Mouse (Mus musculus): ENCODE measurements at regions not wholly inside any gene's neighbourhood (a gene's known extent, or its start where the extent isn't known, plus 50 kb on each side); places are given as distances from the start of the nearest gene placed in this dataset.
"Not testable (repeated sequence)": the region's sequence is repeated elsewhere in the genome, so short reads cannot be mapped to it uniquely, and the experiment has no call there.

- H3K27me3 ChIP-seq (ENCODE audit: control insufficient read depth, insufficient read depth, low read length) = no peaks in the 10 kb centered on the region
- no peak overlapping the region for H3K4me3 ChIP-seq (ENCODE audit: low read depth, low read length)
- TF ChIP-seq CTCF (IDR thresholded peaks at IDR 0.05; ENCODE audit: extremely low read depth, insufficient read length, insufficient replicate concordance, low read depth, low read length) = no peak
- TF ChIP-seq POLR2A (IDR thresholded peaks at IDR 0.05; ENCODE audit: low read depth, low read length) = no peak
- 92% methylated on average over 2 of the region's 2 CpGs for WGBS
- no peaks in the 10 kb centered on the region for H3K4me1 ChIP-seq (ENCODE audit: control insufficient read depth, insufficient read depth, insufficient read length, low read length)
- no peaks in the 10 kb centered on the region for H3K36me3 ChIP-seq (ENCODE audit: control insufficient read depth, insufficient read depth, low read length)
- H3K27ac ChIP-seq (ENCODE audit: insufficient read depth, low read depth, low read length) = no peak overlapping the region
These were observed 361.0 kb downstream of the Trib2 start for GRCm38 (mm10) chr12:15455744-15456143.

- Histone ChIP-seq H3K27me3 (ENCODE audit: control insufficient read depth, insufficient read depth, low read length) (no peaks in the 10 kb centered on the region), H3K4me1 (ENCODE audit: control insufficient read depth, insufficient read depth, insufficient read length, low read length) (no peaks in the 10 kb centered on the region), H3K27ac (ENCODE audit: insufficient read depth, low read depth, low read length) (no peak overlapping the region), H3K4me3 (ENCODE audit: low read depth, low read length) (no peak overlapping the region), H3K36me3 (ENCODE audit: control insufficient read depth, insufficient read depth, low read length) (no peaks in the 10 kb centered on the region)
- TF ChIP-seq POLR2A (IDR thresholded peaks at IDR 0.05; ENCODE audit: low read depth, low read length) = no peak
- no peak for TF ChIP-seq CTCF (IDR thresholded peaks at IDR 0.05; ENCODE audit: extremely low read depth, insufficient read length, insufficient replicate concordance, low read depth, low read length)
- WGBS = 73% methylated on average over 4 of the region's 4 CpGs
These were observed 367.2 kb downstream of the Trib2 start for GRCm38 (mm10) chr12:15449484-15449883.

DNA sequence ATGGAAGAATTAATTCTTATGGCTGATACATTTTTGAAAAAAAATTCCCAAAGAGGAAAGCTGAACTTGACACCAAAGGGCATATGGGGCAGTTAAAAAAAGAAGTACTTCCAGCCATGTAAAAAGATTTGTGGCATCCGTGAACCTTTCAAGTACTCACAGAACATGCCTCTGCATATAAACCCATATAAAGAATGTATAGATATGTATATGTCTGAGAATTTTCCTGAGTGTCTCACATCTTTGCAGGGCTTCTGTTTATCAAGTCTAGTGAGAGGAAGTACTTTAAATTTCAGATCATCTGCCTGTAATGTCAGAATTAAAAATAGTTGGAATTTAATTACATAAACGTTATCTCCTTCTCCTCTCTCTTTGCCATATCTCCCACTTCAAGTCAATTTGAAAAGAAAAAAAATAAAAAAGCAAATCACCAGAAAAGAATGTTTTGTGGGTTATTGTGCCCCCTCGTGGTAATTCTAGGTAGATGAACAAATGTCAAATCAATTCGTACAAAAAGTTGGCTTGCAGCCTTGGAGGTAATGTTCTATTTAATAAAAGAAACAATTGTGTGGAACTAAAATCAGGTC is 400.4 kb downstream of the Trib2 start:
- Histone ChIP-seq H3K4me1 (ENCODE audit: control insufficient read depth, insufficient read depth, insufficient read length, low read length) (no peaks in the 10 kb centered on the region), H3K36me3 (ENCODE audit: control insufficient read depth, insufficient read depth, low read length) (no peaks in the 10 kb centered on the region), H3K27me3 (ENCODE audit: control insufficient read depth, insufficient read depth, low read length) (no peaks in the 10 kb centered on the region), H3K27ac (ENCODE audit: insufficient read depth, low read depth, low read length) (no peak overlapping the region), H3K4me3 (ENCODE audit: low read depth, low read length) (no peak overlapping the region)
- 13% methylated on average over 4 of the region's 4 CpGs for WGBS
- TF ChIP-seq CTCF (IDR thresholded peaks at IDR 0.05; ENCODE audit: extremely low read depth, insufficient read length, insufficient replicate concordance, low read depth, low read length) (no peak), POLR2A (IDR thresholded peaks at IDR 0.05; ENCODE audit: low read depth, low read length) (no peak)

DNA sequence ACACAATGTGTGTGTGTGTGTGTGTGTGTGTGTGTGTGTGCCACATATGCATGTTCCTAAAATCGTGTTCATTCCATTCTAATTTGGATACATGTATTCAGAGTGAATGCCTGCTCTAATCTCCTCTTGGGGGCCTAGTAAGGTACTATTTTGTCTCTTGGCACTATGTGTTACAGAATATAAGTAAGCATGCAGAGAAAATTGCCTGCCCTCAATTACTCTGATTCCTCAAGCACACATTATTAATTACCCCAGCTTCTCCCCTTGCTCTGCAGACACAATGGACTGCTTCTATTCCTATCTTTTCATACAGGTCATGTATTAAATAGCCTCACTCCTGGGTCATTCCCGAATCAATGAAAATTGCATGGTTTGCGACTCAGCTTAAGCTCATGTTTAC is 406.3 kb downstream of the Trib2 start:
- no peak for TF ChIP-seq POLR2A (IDR thresholded peaks at IDR 0.05; ENCODE audit: low read depth, low read length)
- no peak for TF ChIP-seq CTCF (IDR thresholded peaks at IDR 0.05; ENCODE audit: extremely low read depth, insufficient read length, insufficient replicate concordance, low read depth, low read length)
- WGBS = 60% methylated on average over 3 of the region's 3 CpGs

GRCm38 (mm10) chr12:15407577-15407976 is 409.1 kb downstream of the Trib2 start:
- WGBS = 69% methylated on average over 3 of the region's 3 CpGs
- H3K4me1 ChIP-seq (ENCODE audit: control insufficient read depth, insufficient read depth, insufficient read length, low read length); H3K27ac ChIP-seq (ENCODE audit: insufficient read depth, low read depth, low read length); H3K36me3 ChIP-seq (ENCODE audit: control insufficient read depth, insufficient read depth, low read length); H3K4me3 ChIP-seq (ENCODE audit: low read depth, low read length); H3K27me3 ChIP-seq (ENCODE audit: control insufficient read depth, insufficient read depth, low read length): not testable (repeated sequence)

More for the DNA sequence above, 406.3 kb downstream of the Trib2 start:
- Histone ChIP-seq H3K27me3 (ENCODE audit: control insufficient read depth, insufficient read depth, low read length) (no peaks in the 10 kb centered on the region; the same call in 1 of the 2 replicates), H3K4me3 (ENCODE audit: low read depth, low read length) (no peak overlapping the region), H3K4me1 (ENCODE audit: control insufficient read depth, insufficient read depth, insufficient read length, low read length) (no peaks in the 10 kb centered on the region), H3K36me3 (ENCODE audit: control insufficient read depth, insufficient read depth, low read length) (no peaks in the 10 kb centered on the region), H3K27ac (ENCODE audit: insufficient read depth, low read depth, low read length) (no peak overlapping the region)

- H3K27ac ChIP-seq (ENCODE audit: insufficient read depth, low read depth, low read length) = no peak overlapping the region
- no peaks in the 10 kb centered on the region for H3K4me1 ChIP-seq (ENCODE audit: control insufficient read depth, insufficient read depth, insufficient read length, low read length)
- H3K36me3 ChIP-seq (ENCODE audit: control insufficient read depth, insufficient read depth, low read length) = no peaks in the 10 kb centered on the region
- 73% methylated on average over 3 of the region's 3 CpGs for WGBS
- no peak for TF ChIP-seq CTCF (IDR thresholded peaks at IDR 0.05; ENCODE audit: extremely low read depth, insufficient read length, insufficient replicate concordance, low read depth, low read length)
- TF ChIP-seq POLR2A (IDR thresholded peaks at IDR 0.05; ENCODE audit: low read depth, low read length) = no peak
- H3K27me3 ChIP-seq (ENCODE audit: control insufficient read depth, insufficient read depth, low read length) = no peaks in the 10 kb centered on the region
- no peak overlapping the region for H3K4me3 ChIP-seq (ENCODE audit: low read depth, low read length)
These were observed 424.1 kb downstream of the Trib2 start for GRCm38 (mm10) chr12:15392641-15393040.

DNA sequence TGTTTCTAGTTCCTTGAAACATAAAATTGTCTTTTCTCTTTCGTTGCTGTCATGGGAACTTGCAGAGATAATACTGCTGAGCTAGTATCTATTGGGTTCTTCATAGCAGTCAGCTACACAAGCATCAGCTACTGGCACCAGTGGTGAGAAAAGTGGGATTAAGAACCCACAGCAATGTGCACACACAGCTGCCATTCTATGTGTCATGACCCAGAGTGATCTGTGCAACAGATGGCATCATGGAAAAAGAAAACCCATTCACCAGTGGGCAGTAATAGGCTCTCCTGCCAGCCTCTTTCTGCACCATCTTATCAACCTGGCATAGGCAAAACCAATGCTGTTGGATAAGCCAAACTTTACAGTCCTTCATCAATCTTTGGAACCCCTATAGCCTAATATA is 428.1 kb downstream of the Trib2 start:
- H3K27ac ChIP-seq (ENCODE audit: insufficient read depth, low read depth, low read length) = no peak overlapping the region
- H3K4me1 ChIP-seq (ENCODE audit: control insufficient read depth, insufficient read depth, insufficient read length, low read length) = no peaks in the 10 kb centered on the region
- no peak overlapping the region for H3K4me3 ChIP-seq (ENCODE audit: low read depth, low read length)
- H3K27me3 ChIP-seq (ENCODE audit: control insufficient read depth, insufficient read depth, low read length) = no peaks in the 10 kb centered on the region
- 61% methylated on average over 1 of the region's 1 CpGs for WGBS
- H3K36me3 ChIP-seq (ENCODE audit: control insufficient read depth, insufficient read depth, low read length) = no peaks in the 10 kb centered on the region
- TF ChIP-seq POLR2A (IDR thresholded peaks at IDR 0.05; ENCODE audit: low read depth, low read length) (no peak), CTCF (IDR thresholded peaks at IDR 0.05; ENCODE audit: extremely low read depth, insufficient read length, insufficient replicate concordance, low read depth, low read length) (no peak)

DNA sequence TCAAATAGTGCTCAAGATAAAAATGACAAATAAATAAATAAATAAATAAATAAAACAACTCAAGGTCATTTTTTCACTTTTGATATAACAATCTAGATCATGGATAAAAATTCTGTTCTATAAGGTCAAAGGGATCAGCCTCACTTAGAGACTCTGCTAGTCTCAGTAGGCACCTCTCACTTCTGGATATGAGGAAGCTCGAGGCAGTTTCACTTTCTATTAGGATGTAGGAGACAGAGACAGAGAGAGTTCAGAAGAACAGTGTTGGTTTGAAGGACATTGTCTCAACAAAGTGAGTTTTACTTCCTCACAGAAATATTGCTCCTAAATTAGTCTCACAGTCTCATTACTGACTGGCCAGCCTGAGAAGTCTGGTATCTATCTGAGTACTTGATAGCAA is 458.9 kb downstream of the Trib2 start:
- no peak for TF ChIP-seq CTCF (IDR thresholded peaks at IDR 0.05; ENCODE audit: extremely low read depth, insufficient read length, insufficient replicate concordance, low read depth, low read length)
- TF ChIP-seq POLR2A (IDR thresholded peaks at IDR 0.05; ENCODE audit: low read depth, low read length) = no peak
- Histone ChIP-seq H3K4me3 (ENCODE audit: low read depth, low read length) (no peak overlapping the region), H3K36me3 (ENCODE audit: control insufficient read depth, insufficient read depth, low read length) (no peaks in the 10 kb centered on the region), H3K27me3 (ENCODE audit: control insufficient read depth, insufficient read depth, low read length) (no peaks in the 10 kb centered on the region), H3K4me1 (ENCODE audit: control insufficient read depth, insufficient read depth, insufficient read length, low read length) (no peaks in the 10 kb centered on the region), H3K27ac (ENCODE audit: insufficient read depth, low read depth, low read length) (no peak overlapping the region)
- WGBS = 53% methylated on average over 1 of the region's 1 CpGs
